Mouse (Mus musculus) heart, embryonic 13.5 days (tissue): Measurements from ENCODE around the gene Jmjd1c. TPM values are rescaled to one million over a fixed set of nuclear protein-coding genes. Genes with fewer than 3 reads are reported as not detected.
A peak's percentile ranks its signal among the peaks of the same experiment; 100 is the strongest.

ENCODE experiments used
- ATAC-seq: fragments of 200-750 bp; cut with Nextera tagmentation; 2 replicates; pipeline ENCODE4 v1.8.0; 2017; ENCODE audit warnings: moderate TSS enrichment; ENCODE audit not compliant: insufficient number of reproducible peaks, low FRiP score, low TSS enrichment; ENCODE audit errors: extremely low read depth
- H3K27ac ChIP-seq: fragments of 300-500 bp; sonication (generic); replicated peaks from 2 replicates; pipeline ENCODE4 v1.5.1; 2015; ENCODE audit warnings: moderate library complexity, mild to moderate bottlenecking, inconsistent platforms
- H3K27me3 ChIP-seq: fragments of 300-500 bp; sonication (generic); replicated peaks from 2 replicates; pipeline ENCODE4 v1.6.1; 2015; ENCODE audit warnings: mild to moderate bottlenecking, inconsistent platforms
- H3K36me3 ChIP-seq: fragments of 300-500 bp; sonication (generic); 2 replicates; pipeline ENCODE4 v1.6.1; 2015; ENCODE audit warnings: mild to moderate bottlenecking, inconsistent platforms
- H3K4me1 ChIP-seq: fragments of 300-500 bp; sonication (generic); 2 replicates; pipeline ENCODE4 v1.6.1; 2015; ENCODE audit warnings: inconsistent platforms
- H3K4me2 ChIP-seq: fragments of 300-500 bp; sonication (generic); 2 replicates; pipeline ENCODE4 v1.6.1; 2015; ENCODE audit warnings: inconsistent platforms, mild to moderate bottlenecking, moderate library complexity
- H3K4me3 ChIP-seq: fragments of 300-500 bp; sonication (generic); 2 replicates; pipeline ENCODE4 v1.5.1; 2015; ENCODE audit warnings: moderate library complexity, mild to moderate bottlenecking, inconsistent platforms
- H3K9ac ChIP-seq: fragments of 300-500 bp; sonication (generic); 2 replicates; pipeline ENCODE4 v1.6.1; 2015; ENCODE audit warnings: inconsistent platforms, mild to moderate bottlenecking, moderate library complexity
- H3K9me3 ChIP-seq: fragments of 300-500 bp; sonication (generic); 2 replicates; pipeline ENCODE4 v1.6.1; 2016; ENCODE audit warnings: inconsistent platforms
- WGBS: fragments of 180-500 bp; shearing (Covaris S2); methylation state at CpG from one replicate; pipeline ENCODE4 v1.1.7; 2015; ENCODE audit warnings: mixed read lengths; 5-methylcytosine and 5-hydroxymethylcytosine counted together
- polyA plus RNA-seq: library from polyadenylated mRNA; unstranded; fragments of >200 nt; fragmentation: Nextera tagmentation; extraction: Ambion mirVana; gene quantifications from 2 replicates; pipeline ENCODE4 v1.2.1, GENCODE M21; 2015

Jmjd1c gene
- polyA plus RNA-seq, 1 experiment from 2014 or later, result 30.3 TPM

DNA sequence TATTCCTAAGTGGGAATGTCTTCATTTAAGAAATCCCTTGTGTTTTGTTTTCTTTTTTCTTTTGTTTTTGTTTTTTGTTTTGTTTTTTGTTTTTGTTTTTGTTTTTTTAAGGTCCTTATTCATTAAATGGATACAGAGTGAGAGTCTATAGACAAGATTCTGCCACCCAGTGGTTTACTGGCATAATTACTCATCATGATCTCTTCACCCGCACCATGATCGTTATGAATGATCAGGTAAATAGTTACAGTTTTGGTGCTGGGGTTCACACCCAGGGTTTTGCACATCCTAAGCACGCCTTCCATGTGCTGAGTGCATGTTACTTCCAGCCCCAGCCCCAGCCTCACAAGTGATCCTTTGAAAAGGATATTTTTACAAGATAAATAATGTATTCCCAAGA is 120.9 kb downstream of the Jmjd1c start:
- 75% methylated on average over 3 of the region's 3 CpGs for WGBS
- Histone ChIP-seq H3K36me3 (peaks cover 45% of the 10 kb centered on the region), H3K9me3 (no peaks in the 10 kb centered on the region), H3K9ac (no peak overlapping the region), H3K27ac (no peak overlapping the region), H3K4me1 (peaks cover 30% of the 10 kb centered on the region), H3K4me3 (no peak overlapping the region), H3K4me2 (no peak overlapping the region), H3K27me3 (no peaks in the 10 kb centered on the region)
- ATAC-seq, result no peak

DNA sequence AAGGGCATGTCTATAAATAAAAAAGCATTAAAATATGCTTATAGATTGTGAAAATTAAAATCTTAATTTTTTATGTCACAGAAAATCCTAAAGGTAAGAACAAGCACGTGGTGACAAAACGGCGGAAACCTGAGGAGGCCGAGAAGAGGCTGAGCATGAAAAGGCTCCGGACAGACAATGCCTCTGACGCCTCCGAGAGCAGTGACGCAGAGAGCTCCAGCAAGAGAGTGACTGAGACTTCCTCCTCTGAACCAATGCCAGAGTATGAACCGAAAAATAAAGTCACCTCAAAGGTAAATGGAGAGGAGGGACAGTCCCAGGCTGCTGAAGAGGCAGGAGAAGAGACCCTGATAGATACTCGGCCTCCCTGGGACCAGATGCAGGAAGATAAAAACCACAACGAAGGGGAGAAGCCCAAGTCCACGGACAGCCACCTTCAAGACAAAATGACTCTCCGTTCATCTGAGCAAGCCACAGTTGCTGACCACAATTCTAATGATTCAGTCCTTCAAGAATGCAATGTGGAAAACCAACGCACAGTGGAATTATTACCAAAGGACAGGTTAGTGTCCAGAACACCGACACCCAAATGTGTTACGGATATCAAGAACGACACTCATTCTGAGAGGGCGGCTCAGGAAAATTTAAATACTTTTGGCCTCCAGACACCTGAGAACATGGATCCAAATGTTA is 123.1 kb downstream of the Jmjd1c start:
- WGBS, result 85% methylated on average over 18 of the region's 18 CpGs
- no peak overlapping the region for H3K9ac ChIP-seq
- ATAC-seq, result no peak
- no peak overlapping the region for H3K4me2 ChIP-seq
- no peaks in the 10 kb centered on the region for H3K9me3 ChIP-seq
- no peak overlapping the region for H3K4me3 ChIP-seq
- no peak overlapping the region for H3K27ac ChIP-seq
- peaks cover 36% of the 10 kb centered on the region for H3K4me1 ChIP-seq
- peaks cover 54% of the 10 kb centered on the region for H3K36me3 ChIP-seq
- H3K27me3 ChIP-seq, result no peaks in the 10 kb centered on the region

DNA sequence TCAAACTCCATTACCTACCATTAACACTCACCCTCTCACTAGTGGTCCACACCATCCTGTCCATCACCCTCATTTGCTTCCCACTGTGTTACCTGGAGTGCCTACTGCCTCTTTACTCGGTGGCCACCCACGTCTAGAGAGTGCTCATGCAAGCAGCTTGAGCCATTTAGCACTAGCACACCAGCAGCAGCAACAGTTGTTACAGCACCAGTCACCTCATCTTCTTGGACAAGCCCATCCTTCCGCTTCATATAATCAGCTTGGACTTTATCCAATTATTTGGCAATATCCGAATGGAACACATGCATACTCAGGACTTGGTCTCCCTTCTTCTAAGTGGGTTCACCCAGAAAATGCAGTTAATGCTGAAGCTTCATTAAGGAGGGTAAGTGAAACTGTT is 124.3 kb downstream of the Jmjd1c start:
- Histone ChIP-seq H3K9me3 (no peaks in the 10 kb centered on the region), H3K27ac (no peak overlapping the region), H3K4me1 (peaks cover 34% of the 10 kb centered on the region), H3K9ac (no peak overlapping the region), H3K27me3 (no peaks in the 10 kb centered on the region), H3K4me2 (no peak overlapping the region), H3K4me3 (no peak overlapping the region), H3K36me3 (peaks cover 66% of the 10 kb centered on the region)
- WGBS, result 72% methylated on average over 4 of the region's 4 CpGs
- no peak for ATAC-seq

DNA sequence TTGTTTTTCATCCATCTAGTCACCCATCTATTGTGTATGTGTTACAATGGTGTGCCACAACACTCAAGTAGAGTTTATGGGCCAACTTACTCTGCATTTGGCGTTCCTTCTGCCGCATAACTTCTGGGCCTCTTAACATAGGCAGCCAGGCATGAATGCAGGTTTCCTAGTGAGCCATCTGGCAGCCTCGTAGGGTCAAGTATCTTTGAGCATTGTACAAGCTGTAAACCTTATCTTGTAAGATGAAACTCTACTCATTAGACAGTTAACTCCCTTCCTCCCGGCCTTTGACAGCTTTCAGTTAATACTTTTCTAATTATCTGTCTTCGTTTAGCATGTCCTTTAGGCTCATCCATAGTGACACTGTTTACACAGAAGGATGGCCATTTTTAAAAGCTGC is 125.4 kb downstream of the Jmjd1c start:
- peaks cover 76% of the 10 kb centered on the region for H3K36me3 ChIP-seq
- WGBS, result 26% methylated on average over 5 of the region's 5 CpGs
- no peak for ATAC-seq
- no peak overlapping the region for H3K9ac ChIP-seq
- no peaks in the 10 kb centered on the region for H3K9me3 ChIP-seq
- H3K4me1 ChIP-seq, result peaks cover 45% of the 10 kb centered on the region
- no peak overlapping the region for H3K4me3 ChIP-seq
- H3K4me2 ChIP-seq, result no peak overlapping the region
- no peak overlapping the region for H3K27ac ChIP-seq
- H3K27me3 ChIP-seq, result no peaks in the 10 kb centered on the region

DNA sequence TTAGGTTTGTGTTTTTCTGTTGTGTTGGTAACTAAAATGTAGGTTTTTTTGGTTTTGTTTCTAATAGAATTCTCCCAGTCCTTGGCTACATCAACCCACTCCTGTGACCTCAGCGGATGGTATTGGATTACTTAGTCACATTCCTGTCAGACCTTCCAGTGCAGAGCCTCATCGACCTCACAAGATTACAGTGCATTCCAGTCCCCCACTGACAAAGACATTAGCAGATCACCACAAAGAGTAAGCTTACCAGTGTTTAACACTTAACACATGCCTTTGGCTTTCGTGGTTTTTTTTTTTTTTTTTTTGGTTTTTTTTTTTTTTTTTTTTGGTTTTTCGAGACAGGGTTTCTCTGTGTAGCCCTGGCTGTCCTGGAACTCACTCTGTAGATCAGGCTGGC is 128.0 kb downstream of the Jmjd1c start:
- no peak overlapping the region for H3K27ac ChIP-seq
- peaks cover 57% of the 10 kb centered on the region for H3K4me1 ChIP-seq
- no peak overlapping the region for H3K4me2 ChIP-seq
- ATAC-seq, result no peak
- no peak overlapping the region for H3K9ac ChIP-seq
- no peaks in the 10 kb centered on the region for H3K9me3 ChIP-seq
- H3K27me3 ChIP-seq, result no peaks in the 10 kb centered on the region
- WGBS, result 43% methylated on average over 3 of the region's 4 CpGs
- H3K4me3 ChIP-seq, result no peak overlapping the region
- H3K36me3 ChIP-seq, result peaks cover 72% of the 10 kb centered on the region

DNA sequence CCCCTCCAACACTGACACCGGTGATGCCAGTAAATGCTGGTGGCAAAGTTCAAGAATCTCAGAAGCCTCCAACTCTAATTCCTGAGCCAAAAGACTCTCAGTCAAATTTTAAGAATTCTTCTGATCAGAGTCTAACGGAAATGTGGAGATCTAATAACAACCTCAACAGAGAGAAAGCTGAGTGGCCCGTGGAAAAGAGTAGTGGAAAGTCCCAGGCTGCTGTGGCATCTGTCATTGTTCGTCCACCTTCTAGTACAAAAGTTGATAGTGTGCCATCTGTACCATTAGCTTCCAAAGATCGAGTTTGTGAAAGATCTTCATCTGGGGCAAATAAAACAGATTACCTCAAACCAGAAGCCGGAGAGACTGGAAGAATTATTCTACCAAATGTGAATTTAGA is 129.6 kb downstream of the Jmjd1c start:
- Histone ChIP-seq H3K4me2 (no peak overlapping the region), H3K4me1 (peaks cover 63% of the 10 kb centered on the region), H3K9ac (no peak overlapping the region), H3K4me3 (no peak overlapping the region), H3K27ac (peak overlapping the region; percentile 80), H3K9me3 (no peaks in the 10 kb centered on the region), H3K27me3 (no peaks in the 10 kb centered on the region), H3K36me3 (peaks cover 68% of the 10 kb centered on the region)
- no peak for ATAC-seq
- 72% methylated on average over 6 of the region's 6 CpGs for WGBS

DNA sequence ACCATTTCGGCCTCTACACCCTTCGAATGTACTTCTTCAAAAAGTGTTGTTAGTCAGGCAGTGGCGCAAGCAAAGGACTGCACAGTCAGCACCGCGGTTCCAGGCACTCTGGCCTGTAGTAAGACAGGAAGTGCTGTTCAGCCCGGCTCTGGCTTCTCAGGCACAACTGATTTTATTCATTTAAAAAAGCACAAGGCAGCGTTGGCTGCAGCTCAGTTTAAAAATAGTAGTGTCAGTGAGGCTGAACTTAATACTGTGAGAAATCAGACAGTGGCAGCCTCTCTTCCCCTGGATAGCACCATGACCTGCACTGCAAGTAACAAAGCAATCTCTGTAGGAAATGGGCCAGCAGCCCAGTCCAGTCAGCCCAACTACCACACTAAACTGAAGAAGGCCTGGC is 130.2 kb downstream of the Jmjd1c start:
- Histone ChIP-seq H3K4me2 (no peak overlapping the region), H3K9me3 (no peaks in the 10 kb centered on the region), H3K4me1 (peaks cover 59% of the 10 kb centered on the region), H3K4me3 (no peak overlapping the region), H3K36me3 (peaks cover 70% of the 10 kb centered on the region), H3K27me3 (no peaks in the 10 kb centered on the region), H3K9ac (no peak overlapping the region; the same call in 1 of the 2 replicates), H3K27ac (peak overlapping the region; percentile 80)
- ATAC-seq, result no peak
- WGBS, result 48% methylated on average over 7 of the region's 7 CpGs

GRCm38 (mm10) chr10:67226543-67226942 is 130.6 kb downstream of the Jmjd1c start:
- no peak overlapping the region for H3K4me2 ChIP-seq
- no peaks in the 10 kb centered on the region for H3K27me3 ChIP-seq
- H3K27ac ChIP-seq, result peak overlapping the region; percentile 80
- no peaks in the 10 kb centered on the region for H3K9me3 ChIP-seq
- no peak overlapping the region for H3K4me3 ChIP-seq
- no peak overlapping the region for H3K9ac ChIP-seq
- WGBS, result 76% methylated on average over 14 of the region's 14 CpGs
- peaks cover 54% of the 10 kb centered on the region for H3K4me1 ChIP-seq
- ATAC-seq, result no peak
- H3K36me3 ChIP-seq, result peaks cover 70% of the 10 kb centered on the region

DNA sequence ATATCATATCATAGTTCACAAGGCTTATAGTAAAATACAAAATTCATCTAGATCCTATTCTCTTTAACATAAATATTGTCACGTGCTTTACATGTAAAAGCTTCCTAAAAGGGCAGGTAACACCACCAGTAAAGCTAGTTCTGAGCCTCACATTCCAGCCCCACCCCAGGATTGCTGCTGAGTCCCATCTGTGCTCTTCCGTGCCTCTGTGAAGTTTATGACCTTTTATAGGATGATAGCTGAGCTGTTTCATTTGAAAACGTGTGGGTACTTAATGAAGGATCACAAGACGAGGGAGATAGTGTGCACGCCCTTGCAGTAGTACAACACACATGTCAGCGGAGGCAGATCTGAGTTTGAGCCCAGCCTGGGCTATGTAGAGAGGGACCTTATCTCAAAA is 134.5 kb downstream of the Jmjd1c start:
- no peak overlapping the region for H3K4me3 ChIP-seq
- no peak overlapping the region for H3K4me2 ChIP-seq
- H3K27ac ChIP-seq, result no peak overlapping the region
- H3K27me3 ChIP-seq, result no peaks in the 10 kb centered on the region
- no peaks in the 10 kb centered on the region for H3K9me3 ChIP-seq
- peaks cover 32% of the 10 kb centered on the region for H3K4me1 ChIP-seq
- 62% methylated on average over 6 of the region's 6 CpGs for WGBS
- no peak for ATAC-seq
- H3K36me3 ChIP-seq, result peaks cover 73% of the 10 kb centered on the region
- no peak overlapping the region for H3K9ac ChIP-seq

- Histone ChIP-seq H3K36me3 (peaks cover 89% of the 10 kb centered on the region), H3K9ac (no peak overlapping the region), H3K4me3 (no peak overlapping the region), H3K27ac (no peak overlapping the region), H3K4me2 (no peak overlapping the region), H3K9me3 (no peaks in the 10 kb centered on the region), H3K4me1 (peaks cover 6% of the 10 kb centered on the region), H3K27me3 (no peaks in the 10 kb centered on the region)
- no peak for ATAC-seq
- WGBS, result 90% methylated on average over 4 of the region's 4 CpGs
Observed at GRCm38 (mm10) chr10:67247145-67247544, 151.2 kb downstream of the Jmjd1c start.

DNA sequence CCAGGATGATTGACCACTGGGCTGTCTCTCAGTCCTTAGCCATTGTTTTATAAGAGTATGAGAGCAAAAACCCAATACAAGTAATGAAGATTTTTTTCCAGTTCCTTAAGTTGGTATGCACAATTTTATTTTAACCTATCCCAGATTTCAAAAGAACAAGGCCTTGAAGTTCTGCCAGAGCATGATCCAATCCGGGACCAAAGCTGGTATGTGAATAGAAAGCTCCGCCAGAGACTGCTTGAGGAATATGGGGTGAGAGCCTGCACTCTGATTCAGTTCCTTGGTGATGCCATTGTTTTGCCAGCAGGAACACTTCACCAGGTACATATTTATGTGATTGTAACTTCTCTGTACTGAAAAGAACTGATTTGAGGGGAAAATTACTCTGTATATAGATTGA is 153.6 kb downstream of the Jmjd1c start:
- no peak overlapping the region for H3K9ac ChIP-seq
- no peaks in the 10 kb centered on the region for H3K27me3 ChIP-seq
- peaks cover 94% of the 10 kb centered on the region for H3K36me3 ChIP-seq
- no peak overlapping the region for H3K27ac ChIP-seq
- no peak for ATAC-seq
- H3K9me3 ChIP-seq, result no peaks in the 10 kb centered on the region
- H3K4me3 ChIP-seq, result no peak overlapping the region
- peaks cover 13% of the 10 kb centered on the region for H3K4me1 ChIP-seq
- WGBS, result 88% methylated on average over 2 of the region's 2 CpGs
- H3K4me2 ChIP-seq, result no peak overlapping the region

DNA sequence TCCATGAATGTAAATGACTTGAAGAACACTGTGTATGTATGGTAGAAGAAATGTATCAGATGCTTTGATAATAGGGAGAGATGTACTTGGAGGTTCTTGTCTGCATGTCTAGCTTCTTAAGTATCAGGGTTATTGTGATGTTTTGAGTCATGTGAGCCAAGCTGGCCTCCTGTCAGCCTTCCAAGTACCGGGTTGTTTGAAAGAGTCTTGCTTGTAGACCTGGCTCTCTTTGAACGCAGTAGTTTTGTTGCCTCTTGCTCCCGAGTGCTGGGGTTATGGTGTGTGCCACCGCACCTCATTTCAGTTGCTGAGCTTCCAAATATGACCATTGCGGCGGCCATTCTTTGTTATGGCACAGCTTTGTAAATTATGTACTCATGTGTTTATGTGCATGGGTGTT is 154.9 kb downstream of the Jmjd1c start:
- H3K36me3 ChIP-seq, result peaks cover 94% of the 10 kb centered on the region
- no peak overlapping the region for H3K4me3 ChIP-seq
- H3K4me2 ChIP-seq, result no peak overlapping the region
- peaks cover 13% of the 10 kb centered on the region for H3K4me1 ChIP-seq
- H3K9me3 ChIP-seq, result no peaks in the 10 kb centered on the region
- WGBS, result 90% methylated on average over 6 of the region's 6 CpGs
- no peak for ATAC-seq
- no peak overlapping the region for H3K27ac ChIP-seq
- no peaks in the 10 kb centered on the region for H3K27me3 ChIP-seq
- H3K9ac ChIP-seq, result no peak overlapping the region
